Mouse (Mus musculus) MN1 (cell line): ENCODE results near the gene Trhde.

Experiments used
- DNase-seq: peaks from one replicate; pipeline ENCODE4 v3.0.0-alpha.2; 2016; ENCODE audit warnings: low spot score

The Trhde gene

GRCm38 (mm10) chr10:114735678-114736077 is 66.4 kb downstream of the Trhde start:
- no peak for DNase-seq

DNA sequence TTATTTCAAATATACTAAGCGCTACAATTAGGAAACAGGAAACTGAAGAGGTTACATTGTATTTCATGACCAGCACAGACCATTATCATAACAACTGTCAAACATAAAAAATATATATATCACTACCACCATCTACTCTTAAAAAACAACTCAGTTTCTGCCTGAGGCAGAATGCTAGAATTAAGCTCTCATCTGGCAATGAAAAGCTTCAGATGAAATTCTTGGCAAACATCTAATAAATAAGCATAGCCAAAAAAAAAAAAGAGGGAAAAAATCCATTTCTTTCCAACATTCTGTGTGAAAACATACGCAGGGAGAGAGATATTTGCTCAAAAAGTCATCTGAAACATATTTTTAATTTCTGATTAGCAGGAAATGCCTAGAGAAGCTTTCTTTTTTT is 67.0 kb downstream of the Trhde start:
- DNase-seq = no peak

DNA sequence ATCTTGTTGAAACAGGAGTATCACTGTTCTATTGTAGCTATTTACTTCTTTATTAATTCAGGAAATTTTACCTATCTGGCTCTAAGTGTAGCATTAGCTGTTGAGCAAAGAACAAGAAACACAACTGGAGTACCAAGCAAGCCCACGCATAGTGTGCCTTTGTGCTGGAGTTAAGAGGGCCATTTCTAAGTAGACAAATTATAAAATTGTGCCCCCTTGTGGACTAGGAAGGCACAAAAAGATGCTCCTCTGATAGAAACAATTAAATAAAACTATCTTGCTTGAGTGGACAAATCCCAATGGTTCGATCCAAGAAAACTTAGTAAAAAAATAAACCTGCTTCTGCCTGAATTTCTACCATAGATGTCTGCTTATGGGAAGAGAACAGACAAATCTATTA is 76.5 kb downstream of the Trhde start:
- no peak for DNase-seq

- DNase-seq = no peak
Observed at GRCm38 (mm10) chr10:114701791-114702190, 100.3 kb downstream of the Trhde start.

GRCm38 (mm10) chr10:114671791-114672415 is 130.2 kb downstream of the Trhde start:
- DNase-seq = no peak

DNA sequence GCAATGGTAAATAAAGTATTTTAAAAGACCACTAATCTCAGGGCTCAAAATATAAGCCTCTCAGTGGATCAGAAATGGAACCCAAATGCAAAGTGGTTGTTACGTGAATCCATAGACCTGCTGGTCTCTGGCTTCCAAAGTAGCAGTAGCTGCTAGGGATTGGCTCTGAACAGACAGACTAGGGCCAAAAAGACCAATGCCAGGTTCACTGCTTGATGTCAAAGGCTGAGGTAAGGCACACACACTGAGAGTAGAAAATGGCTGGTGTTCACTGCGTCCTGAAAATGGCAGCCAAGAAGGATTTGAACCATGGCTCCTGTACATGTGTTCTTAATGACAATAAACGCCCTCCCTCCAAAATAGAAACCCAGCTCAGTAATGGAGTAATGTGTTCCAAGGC is 209.1 kb downstream of the Trhde start:
- DNase-seq = no peak

GRCm38 (mm10) chr10:114578926-114579325 is 223.2 kb downstream of the Trhde start:
- DNase-seq = no peak

GRCm38 (mm10) chr10:114567891-114568290 is 234.2 kb downstream of the Trhde start:
- no peak for DNase-seq

- no peak for DNase-seq
Observed at GRCm38 (mm10) chr10:114509186-114509585, 292.9 kb downstream of the Trhde start.

DNA sequence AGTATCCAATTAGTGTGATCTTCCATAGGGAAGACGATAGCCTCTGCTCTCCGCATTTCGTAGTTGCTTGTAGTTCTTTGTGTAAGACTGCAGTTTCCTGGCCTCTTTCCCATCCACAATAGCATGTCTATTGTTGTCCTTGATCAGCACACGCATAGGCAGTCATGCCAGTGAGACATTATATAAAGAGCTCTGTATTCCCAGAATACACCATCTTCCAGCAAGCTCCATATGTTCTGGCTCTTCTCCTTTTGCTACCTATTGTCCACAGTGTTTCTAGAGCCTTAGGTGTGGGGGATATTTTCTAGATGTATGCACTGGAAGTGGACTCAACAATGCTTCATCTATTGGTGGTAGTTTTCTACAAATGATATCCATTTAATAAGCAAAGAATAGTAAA is 313.3 kb downstream of the Trhde start:
- DNase-seq = no peak

- no peak for DNase-seq
Observed at GRCm38 (mm10) chr10:114455591-114455990, 346.5 kb downstream of the Trhde start.

DNA sequence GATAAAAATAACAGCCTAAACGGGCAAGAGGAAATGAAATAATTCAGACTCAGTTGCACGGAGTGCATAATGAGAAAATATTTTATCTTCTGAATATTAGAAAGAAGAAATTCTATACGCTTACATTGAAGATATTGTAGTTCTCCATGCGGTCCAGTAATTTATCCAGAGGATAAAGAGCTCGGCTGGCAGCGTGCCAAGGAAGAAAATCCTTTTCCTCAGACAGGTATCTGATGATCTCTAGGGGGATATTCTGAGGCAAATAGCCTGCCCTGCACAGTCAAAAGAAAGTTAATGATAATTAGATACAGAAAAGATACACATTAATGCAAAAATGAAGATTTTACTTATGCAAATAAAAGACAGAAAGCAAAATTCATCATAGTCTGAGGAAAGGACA is 354.0 kb downstream of the Trhde start:
- DNase-seq = no peak

DNA sequence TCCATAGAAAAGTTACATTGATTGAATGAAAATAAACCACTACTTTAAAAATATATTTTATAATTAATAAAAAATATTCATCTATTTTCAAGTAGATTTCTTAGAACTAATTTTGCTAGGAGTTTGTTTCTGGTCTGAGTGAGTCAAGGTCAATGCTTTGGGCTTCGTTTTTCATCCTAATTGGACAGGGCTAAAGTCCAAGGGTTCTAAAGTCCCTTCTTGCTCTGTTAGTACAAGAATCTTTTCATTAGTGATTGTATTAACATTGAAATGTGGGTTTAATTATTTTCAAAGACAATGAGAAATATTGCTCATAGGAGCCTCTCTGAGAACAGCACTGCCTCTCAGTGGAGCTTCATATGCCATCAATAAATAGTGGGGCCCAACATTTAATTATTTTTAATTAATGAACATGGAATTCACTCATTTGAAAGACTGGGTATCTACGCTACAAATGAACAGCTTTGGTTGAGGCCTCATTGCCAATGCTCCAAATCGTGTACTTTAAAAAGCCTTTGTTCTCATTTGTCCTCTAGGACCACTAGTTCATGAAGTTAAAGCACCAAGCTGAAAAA is 383.1 kb downstream of the Trhde start:
- DNase-seq = no peak

- no peak for DNase-seq
Observed at GRCm38 (mm10) chr10:114415717-114416116, 386.4 kb downstream of the Trhde start.

DNA sequence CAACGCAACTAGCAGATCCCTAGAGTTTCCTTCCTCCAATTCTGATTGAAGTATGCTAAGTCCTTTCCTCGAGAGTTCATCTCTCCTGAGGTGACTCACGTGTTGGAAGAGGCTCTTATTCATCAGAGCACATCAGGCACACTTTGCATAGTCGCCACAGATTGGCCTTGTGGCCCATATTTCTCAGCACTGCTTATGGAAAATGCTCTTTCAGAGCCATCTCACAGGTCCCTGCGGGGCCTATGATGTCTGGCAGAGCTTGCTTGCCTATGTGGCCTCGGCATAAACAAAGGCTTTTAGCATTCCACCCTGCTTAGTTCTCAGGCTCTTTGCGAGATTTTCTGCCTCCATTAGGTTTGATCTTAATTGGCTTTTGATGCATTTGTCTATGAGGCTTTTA is 396.8 kb downstream of the Trhde start:
- no peak for DNase-seq

GRCm38 (mm10) chr10:114403795-114404194 is 398.3 kb downstream of the Trhde start:
- no peak for DNase-seq

DNA sequence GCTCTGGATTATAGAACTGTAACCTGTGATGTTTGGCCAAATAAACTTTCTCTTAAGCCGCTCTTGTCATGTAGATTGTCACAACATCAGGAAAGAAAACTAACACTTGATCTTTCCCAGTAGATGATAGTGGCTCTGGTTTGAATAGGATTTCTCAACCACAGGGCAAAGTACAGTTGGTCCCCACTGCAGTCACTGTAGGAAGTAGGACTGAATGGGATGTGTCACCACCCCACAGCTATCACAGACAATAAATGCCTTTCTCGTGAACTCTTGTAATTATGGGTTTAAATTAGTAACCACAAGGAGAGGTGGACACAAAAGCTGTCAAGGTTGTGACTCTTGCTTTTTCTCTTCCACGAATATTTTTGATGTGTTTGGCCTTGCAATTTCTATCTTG is 431.3 kb downstream of the Trhde start:
- DNase-seq = no peak

- DNase-seq = no peak
Observed at GRCm38 (mm10) chr10:114363442-114363841, 438.7 kb downstream of the Trhde start.

DNA sequence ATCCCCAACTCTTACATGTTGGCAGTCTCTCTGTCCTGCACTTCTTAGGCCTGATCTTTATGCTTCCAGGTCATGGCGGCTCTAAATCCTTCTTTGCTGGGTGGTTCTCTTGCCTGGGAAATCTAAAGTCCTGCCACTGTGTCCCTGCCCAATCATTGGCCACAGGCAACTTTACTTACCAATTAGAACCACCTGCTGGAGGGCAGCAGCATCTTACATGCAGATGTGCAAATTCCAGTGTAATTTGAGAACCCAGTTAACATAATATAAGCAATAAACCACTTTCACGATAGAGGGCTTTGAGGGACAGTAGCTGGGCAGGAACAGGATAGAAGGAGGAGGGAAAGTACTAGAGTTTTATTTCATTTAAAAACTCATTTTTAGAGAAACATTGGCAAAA is 439.5 kb downstream of the Trhde start:
- DNase-seq = no peak
